Mouse (Mus musculus) MEL (cell line): ENCODE measurements at regions not wholly inside any gene's neighbourhood (a gene's known extent, or its start where the extent isn't known, plus 50 kb on each side); places are given as distances from the start of the nearest gene placed in this dataset.

Experiments used
- BHLHE40 ChIP-seq: IDR thresholded peaks from 2 replicates; pipeline ENCODE4 v1.6.1; 2012; ENCODE audit warnings: low read depth, mild to moderate bottlenecking, inconsistent platforms, low read length, improper control_type of control experiment, borderline replicate concordance
- CTCF ChIP-seq, 3 experiments: IDR thresholded peaks in 2 of 3; conservative IDR thresholded peaks in 1 of 3; 2 replicates each; pipeline ENCODE4 v1.5.1; 2011 to 2012; ENCODE audit warnings: low read length in 3 of 3, low read depth in 2 of 3, mild to moderate bottlenecking in 2 of 3, improper control_type of control experiment in 1 of 3, inconsistent platforms in 1 of 3, mixed read lengths in 1 of 3, moderate library complexity in 1 of 3; ENCODE audit not compliant: control insufficient read depth in 1 of 3, insufficient read depth in 1 of 3, poor library complexity in 1 of 3, severe bottlenecking in 1 of 3
- EP300 ChIP-seq, 2 experiments: IDR thresholded peaks; 2 replicates each; pipeline ENCODE4 v1.6.1; 2011; ENCODE audit warnings: improper control_type of control experiment in 2 of 2, low read length in 2 of 2, low read depth in 1 of 2, mild to moderate bottlenecking in 1 of 2
- GABPA ChIP-seq: IDR thresholded peaks from 2 replicates; pipeline ENCODE4 v1.6.1; 2012; ENCODE audit warnings: low read depth, mild to moderate bottlenecking, inconsistent platforms, low read length, improper control_type of control experiment, moderate library complexity
- MEF2A ChIP-seq: IDR thresholded peaks from 2 replicates; pipeline ENCODE4 v1.6.1; 2014; ENCODE audit warnings: low read depth, mild to moderate bottlenecking, inconsistent platforms, low read length, improper control_type of control experiment; ENCODE audit not compliant: poor library complexity, insufficient replicate concordance, severe bottlenecking; ENCODE audit errors: extremely low read depth
- POLR2A ChIP-seq, 2 experiments: IDR thresholded peaks; 2 replicates each; pipeline ENCODE4 v1.6.1; 2011 to 2012; ENCODE audit warnings: low read length in 2 of 2, mild to moderate bottlenecking in 2 of 2, control low read depth in 1 of 2, improper control_type of control experiment in 1 of 2, low read depth in 1 of 2, moderate library complexity in 1 of 2; ENCODE audit not compliant: control insufficient read depth in 1 of 2, insufficient read depth in 1 of 2, poor library complexity in 1 of 2
- POLR2AphosphoS5 ChIP-seq: IDR thresholded peaks from 2 replicates; pipeline ENCODE4 v1.6.1; 2012; ENCODE audit warnings: low read depth, borderline replicate concordance, mild to moderate bottlenecking, inconsistent platforms, low read length, moderate library complexity, mixed read lengths
- SIN3A ChIP-seq: IDR thresholded peaks from 2 replicates; pipeline ENCODE4 v1.6.1; 2012; ENCODE audit warnings: low read length, improper control_type of control experiment, inconsistent platforms
- TAL1 ChIP-seq: IDR thresholded peaks from 2 replicates; pipeline ENCODE4 v1.6.1; 2012; ENCODE audit warnings: mild to moderate bottlenecking, inconsistent platforms, low read length, moderate library complexity, mixed read lengths
- TCF12 ChIP-seq: IDR thresholded peaks from 2 replicates; pipeline ENCODE4 v1.6.1; 2014; ENCODE audit warnings: low read depth, mild to moderate bottlenecking, inconsistent platforms, low read length, improper control_type of control experiment, moderate library complexity

GRCm38 (mm10) chr10:117454171-117454500 is 74.3 kb upstream of the Cpsf6 start:
- TF ChIP-seq EP300 (IDR thresholded peaks at IDR 0.05; ENCODE audit: low read depth in 1 of 2, low read length in 2 of 2) (no peak), SIN3A (no peak), POLR2AphosphoS5 (no peak), TAL1 (no peak), POLR2A (IDR thresholded peaks at IDR 0.05; ENCODE audit: control insufficient read depth in 1 of 2, insufficient read depth in 1 of 2, low read depth in 1 of 2, low read length in 2 of 2, poor library complexity in 1 of 2) (no peak), BHLHE40 (no peak), GABPA (no peak), CTCF (IDR thresholded peaks at IDR 0.05 in 2 of 3, conservative IDR thresholded peaks at IDR 0.05 in 1 of 3; ENCODE audit: control insufficient read depth in 1 of 3, insufficient read depth in 1 of 3, low read depth in 2 of 3, low read length in 3 of 3, poor library complexity in 1 of 3, severe bottlenecking in 1 of 3) (no peak), MEF2A (no peak), TCF12 (no peak)
